Mouse (Mus musculus) layer of hippocampus, postnatal 36 days (tissue): ENCODE results near the gene Atf6b. TPM values are rescaled to one million over a fixed set of nuclear protein-coding genes. Genes with fewer than 3 reads are reported as not detected.

Experiments used
- DNase-seq, 2 experiments: peaks; one replicate each; pipeline ENCODE4 v3.0.0; 2022
- total RNA-seq, 2 experiments: library from RNA; stranded (reverse); gene quantifications; 2 replicates each; pipeline ENCODE4 v1.2.3; 2021

Atf6b gene
- total RNA-seq, 2 experiments from 2014 or later = 89.9 to 101 TPM

- DNase-seq = peak; percentile 81 to 87
Measured at GRCm38 (mm10) chr17:34627093-34627942, 19.6 kb upstream of the Atf6b start.

GRCm38 (mm10) chr17:34627943-34628643, 18.9 kb upstream of the Atf6b start, which contains the start of gene Ppt2:
Gene Ppt2 (minus strand): TSS chr17:34628510.
- DNase-seq = no peak

- DNase-seq = no peak
Measured at GRCm38 (mm10) chr17:34628644-34628967, 18.3 kb upstream of the Atf6b start.

- DNase-seq = peak in 1 of 2 experiments; percentile 68
Measured at GRCm38 (mm10) chr17:34629221-34629751, 17.7 kb upstream of the Atf6b start, which contains the start of gene Prrt1. Gene Prrt1 (plus strand): TSS chr17:34629533.

- no peak for DNase-seq
Measured at GRCm38 (mm10) chr17:34629796-34630603, 16.9 kb upstream of the Atf6b start.

GRCm38 (mm10) chr17:34630761-34631301, 16.1 kb upstream of the Atf6b start:
- DNase-seq = no peak

- DNase-seq = no peak
Measured at GRCm38 (mm10) chr17:34631647-34632046, 15.3 kb upstream of the Atf6b start.

GRCm38 (mm10) chr17:34632261-34632691, 14.7 kb upstream of the Atf6b start:
- peak; percentile 89 to 92 for DNase-seq

- no peak for DNase-seq
Measured at GRCm38 (mm10) chr17:34635671-34636070, 11.3 kb upstream of the Atf6b start.

- DNase-seq = no peak
Measured at GRCm38 (mm10) chr17:34637459-34637858, 9.5 kb upstream of the Atf6b start.

GRCm38 (mm10) chr17:34639461-34640255, 7.3 kb upstream of the Atf6b start:
- DNase-seq = no peak

GRCm38 (mm10) chr17:34640778-34641601, 6.0 kb upstream of the Atf6b start:
- DNase-seq = peak; percentile 55 to 74

GRCm38 (mm10) chr17:34641945-34642344, 5.0 kb upstream of the Atf6b start:
- DNase-seq = no peak

- DNase-seq = no peak
Measured at GRCm38 (mm10) chr17:34643379-34643778, 3.6 kb upstream of the Atf6b start.

- no peak for DNase-seq
Measured at GRCm38 (mm10) chr17:34643944-34644343, 3.0 kb upstream of the Atf6b start.

- DNase-seq = peak; percentile 96
Measured at GRCm38 (mm10) chr17:34644608-34645007, 2.3 kb upstream of the Atf6b start, which contains the start of gene Fkbpl. Gene Fkbpl (plus strand): TSS chr17:34644764.

- DNase-seq = no peak
Measured at GRCm38 (mm10) chr17:34645256-34645829, 1.6 kb upstream of the Atf6b start.

GRCm38 (mm10) chr17:34645831-34646511, 975 bp upstream of the Atf6b start:
- no peak for DNase-seq
